Mouse (Mus musculus): ENCODE measurements at regions not wholly inside any gene's neighbourhood (a gene's known extent, or its start where the extent isn't known, plus 50 kb on each side); places are given as distances from the start of the nearest gene placed in this dataset.

DNA sequence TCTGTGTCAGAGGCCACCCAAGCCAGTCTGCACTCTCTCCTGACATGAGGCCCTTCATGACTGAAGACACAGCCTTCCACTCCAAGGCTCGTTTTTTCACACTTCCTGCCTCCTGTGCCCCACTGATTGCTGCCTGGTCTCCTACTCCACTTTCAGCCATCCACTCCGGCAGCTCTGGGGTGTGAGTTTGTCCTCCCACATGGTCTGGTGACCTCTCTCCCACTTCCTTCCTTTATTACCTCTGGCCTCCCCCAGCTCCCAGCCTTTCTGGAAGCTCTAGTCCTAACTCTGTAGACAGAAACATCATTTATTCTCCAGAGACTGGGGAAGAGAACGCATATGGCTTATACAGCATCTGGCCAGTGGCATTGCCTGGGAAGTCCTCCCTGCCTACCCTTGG is 349.0 kb downstream of the Ptpru start:
- DNase-seq (ENCODE audit: low read depth), result no peak

DNA sequence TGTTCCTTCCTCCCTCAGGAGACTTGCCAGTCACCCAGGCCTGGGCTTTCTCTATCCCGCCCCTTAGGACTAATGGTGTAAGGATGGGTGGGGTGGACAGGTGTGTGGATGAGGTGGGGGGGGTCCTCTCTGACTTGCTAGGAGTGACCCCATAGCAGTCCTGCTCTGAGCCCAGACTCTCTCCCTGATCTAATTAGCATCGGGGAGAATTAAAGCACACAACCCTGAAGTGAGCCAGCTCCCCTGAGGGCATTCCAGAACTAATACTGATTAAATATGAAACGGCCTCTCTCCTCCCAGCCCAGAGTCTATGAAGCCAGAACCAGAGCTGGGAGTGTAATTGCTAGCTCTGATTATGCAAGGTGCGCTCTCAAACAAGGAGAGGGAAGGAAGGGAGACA is 346.1 kb downstream of the Ptpru start:
- no peak for DNase-seq (ENCODE audit: low read depth)

DNA sequence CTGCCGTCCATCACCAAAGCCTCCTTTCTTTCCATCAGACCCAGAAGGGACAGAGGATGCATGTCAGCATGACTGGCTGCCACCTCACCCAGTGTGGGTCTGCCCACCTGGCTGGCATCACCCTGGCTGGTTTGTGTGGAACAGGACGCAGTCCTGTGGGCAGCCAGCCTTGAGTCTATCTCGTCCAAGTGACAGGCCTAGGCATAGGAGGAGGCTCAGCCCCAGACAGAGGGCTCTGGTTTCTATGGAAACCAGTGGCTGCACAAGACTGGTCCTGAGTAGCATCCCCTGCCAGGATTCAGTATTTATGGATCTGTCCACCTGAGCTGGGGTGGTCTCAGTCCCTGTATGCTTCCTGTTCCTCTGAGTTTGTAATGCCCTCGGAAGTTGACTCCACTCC is 344.4 kb downstream of the Ptpru start:
- DNase-seq (ENCODE audit: low read depth), result no peak

GRCm38 (mm10) chr4:131496900-131497299 is 341.2 kb downstream of the Ptpru start:
- no peak for DNase-seq (ENCODE audit: low read depth)

GRCm38 (mm10) chr4:131500928-131501650 is 337.0 kb downstream of the Ptpru start:
- DNase-seq (ENCODE audit: low read depth), result no peak

DNA sequence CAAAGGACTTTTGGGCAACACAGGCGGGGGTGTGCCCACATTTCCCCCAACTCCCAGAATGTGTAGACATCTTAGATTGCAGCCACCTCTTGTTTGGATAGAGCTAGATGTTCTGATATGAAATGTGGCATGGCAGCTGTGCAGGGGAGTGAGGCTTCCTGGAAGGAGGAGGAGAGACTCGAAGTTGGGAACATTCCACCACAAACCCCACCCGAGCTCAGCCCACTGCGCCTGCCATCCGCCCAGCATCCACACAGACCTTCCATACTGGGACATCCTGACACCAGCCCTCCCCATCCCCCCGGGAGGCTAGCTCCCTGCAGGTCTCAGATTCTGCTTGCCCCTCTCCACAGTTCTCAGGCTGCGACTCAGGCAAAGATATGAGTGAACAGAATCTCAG is 329.9 kb downstream of the Ptpru start:
- no peak for DNase-seq (ENCODE audit: low read depth)

GRCm38 (mm10) chr4:131511586-131511985 is 326.5 kb downstream of the Ptpru start:
- DNase-seq (ENCODE audit: low read depth), result no peak

- DNase-seq (ENCODE audit: low read depth), result no peak
These were observed 325.3 kb downstream of the Ptpru start for GRCm38 (mm10) chr4:131512768-131513167.

- DNase-seq (ENCODE audit: low read depth), result no peak
These were observed 317.3 kb downstream of the Ptpru start for GRCm38 (mm10) chr4:131520636-131521306.

GRCm38 (mm10) chr4:131521307-131521651 is 316.8 kb downstream of the Ptpru start:
- no peak for DNase-seq (ENCODE audit: low read depth)

- DNase-seq (ENCODE audit: low read depth), result no peak
These were observed 312.9 kb downstream of the Ptpru start for GRCm38 (mm10) chr4:131525236-131525635.

GRCm38 (mm10) chr4:131530491-131530890 is 307.6 kb downstream of the Ptpru start:
- no peak for DNase-seq (ENCODE audit: low read depth)

GRCm38 (mm10) chr4:131531003-131531402 is 307.1 kb downstream of the Ptpru start:
- no peak for DNase-seq (ENCODE audit: low read depth)

DNA sequence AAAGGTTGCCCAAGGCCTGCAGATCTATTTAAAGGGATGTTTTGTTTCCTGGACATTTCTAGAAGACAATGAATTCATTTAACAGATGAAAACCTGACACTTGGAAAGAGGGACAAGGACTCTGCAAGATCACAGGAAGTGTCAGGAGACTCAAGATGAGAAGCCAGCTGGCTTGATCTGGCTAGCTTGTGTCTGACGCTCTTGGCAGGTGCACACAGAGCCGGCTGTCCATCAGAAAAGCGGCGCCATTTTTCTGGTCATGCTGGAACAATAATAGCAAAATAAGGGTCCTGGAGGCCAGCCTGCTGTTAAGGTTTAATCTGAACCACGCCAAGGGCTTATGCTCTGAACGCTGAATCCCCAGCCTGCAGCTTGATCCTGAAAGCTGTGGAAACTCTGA is 303.3 kb downstream of the Ptpru start:
- no peak for DNase-seq (ENCODE audit: low read depth)

- no peak for DNase-seq (ENCODE audit: low read depth)
These were observed 299.9 kb downstream of the Ptpru start for GRCm38 (mm10) chr4:131538237-131538636.

GRCm38 (mm10) chr4:131546422-131547200 is 291.5 kb downstream of the Ptpru start:
- no peak for DNase-seq (ENCODE audit: low read depth)

GRCm38 (mm10) chr4:131549581-131549980 is 288.5 kb downstream of the Ptpru start:
- no peak for DNase-seq (ENCODE audit: low read depth)

DNA sequence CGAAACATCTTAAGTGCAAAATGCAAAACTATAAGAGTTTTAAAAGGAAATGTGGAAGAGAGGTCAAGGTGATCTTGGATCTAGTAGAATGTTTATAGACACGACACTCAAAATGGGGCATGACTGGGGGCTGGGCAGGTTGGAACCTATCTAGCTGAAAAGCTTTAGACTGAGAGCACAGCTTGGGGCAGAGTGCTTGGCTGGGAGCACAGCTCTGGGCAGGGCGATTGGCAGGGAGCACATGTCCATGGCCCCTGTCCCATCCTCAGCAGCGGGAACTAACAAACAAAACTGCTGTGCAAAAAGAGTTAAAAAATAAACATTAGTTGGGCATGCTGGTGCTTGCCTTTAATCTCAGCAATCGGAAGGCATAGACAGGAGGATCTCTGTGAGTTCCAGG is 279.6 kb downstream of the Ptpru start:
- no peak for DNase-seq (ENCODE audit: low read depth)

GRCm38 (mm10) chr4:131563851-131564250 is 274.2 kb downstream of the Ptpru start:
- DNase-seq (ENCODE audit: low read depth), result no peak

- DNase-seq (ENCODE audit: low read depth), result no peak
These were observed 272.9 kb downstream of the Ptpru start for GRCm38 (mm10) chr4:131565203-131565602.

DNA sequence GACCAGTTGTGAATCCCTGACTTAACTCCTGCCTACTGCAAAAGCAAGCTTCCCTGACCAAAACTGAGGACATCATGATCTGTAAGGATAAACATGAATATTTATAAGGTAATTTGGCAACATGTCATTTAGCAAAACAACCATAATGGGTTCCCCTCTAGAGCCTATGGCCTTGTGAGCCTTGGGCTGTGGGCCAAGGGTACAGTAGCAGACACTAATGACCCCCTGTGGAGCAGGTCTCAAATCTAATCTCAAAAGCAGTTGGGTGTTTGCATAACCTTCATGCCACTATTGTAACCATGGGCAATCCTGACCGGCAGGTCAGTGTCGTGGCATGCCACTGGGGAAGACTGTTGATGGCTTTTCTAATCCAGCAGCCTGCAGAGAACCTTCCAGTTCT is 270.8 kb downstream of the Ptpru start:
- DNase-seq (ENCODE audit: low read depth), result no peak

GRCm38 (mm10) chr4:131569156-131569555 is 268.9 kb downstream of the Ptpru start:
- DNase-seq (ENCODE audit: low read depth), result no peak

DNA sequence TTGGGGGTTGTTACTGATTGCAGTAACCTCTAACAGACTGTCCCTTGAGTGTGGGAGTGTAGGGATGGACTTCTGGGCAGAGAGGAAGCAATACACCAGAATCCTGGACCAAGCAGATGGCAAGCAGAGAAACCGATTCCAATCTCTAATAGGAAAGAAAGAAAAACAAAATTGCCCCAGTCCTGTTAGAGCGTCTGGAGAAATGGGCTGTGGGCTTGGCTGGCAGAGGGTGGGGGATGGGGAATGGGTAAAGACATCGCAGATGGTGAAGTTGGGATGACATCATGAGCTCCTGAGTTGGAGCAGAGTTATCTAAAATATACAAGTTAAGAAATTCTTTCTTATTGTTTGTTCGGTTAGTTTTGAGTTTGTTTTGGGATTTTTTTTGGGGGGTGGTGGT is 260.5 kb downstream of the Ptpru start:
- no peak for DNase-seq (ENCODE audit: low read depth)
